Mouse (Mus musculus): ENCODE results near the gene Mettl15. TPM values are rescaled to one million over a fixed set of nuclear protein-coding genes. Genes with fewer than 3 reads are reported as not detected.

The Mettl15 gene
- 9.6 and 11.0 TPM in 2 replicates for polyA plus RNA-seq (2014; fragmentation: Nextera tagmentation; extraction: Ambion mirVana)

GRCm38 (mm10) chr2:109280600-109281340 lies at the start of gene Mettl15, which contains the start of gene Kif18a:
Gene Mettl15, minus strand, starts transcription at chr2:109280748.
Gene Kif18a, plus strand, starts transcription at chr2:109280738.
- peak; percentile 95 for DNase-seq (ENCODE audit: low spot score)
- H3K9ac ChIP-seq (ENCODE audit: low read length): peak within 1 kb of the TSS; percentile 82
- no peaks in the 10 kb centered on the region for H3K9me3 ChIP-seq (ENCODE audit: control insufficient read depth, low read length)
- H3K4me3 ChIP-seq (ENCODE audit: low read depth, low read length): peak within 1 kb of the TSS; percentile 70
- H3K27me3 ChIP-seq (ENCODE audit: control insufficient read depth, insufficient read depth, low read length): no peaks in the 10 kb centered on the region
- peaks cover 7% of the 10 kb centered on the region; the same call in 1 of the 2 replicates for H3K4me1 ChIP-seq (replicated peaks; ENCODE audit: control insufficient read depth, insufficient read depth, low read length)
- H3K4me2 ChIP-seq (ENCODE audit: low read depth, low read length, severe bottlenecking): peak within 1 kb of the TSS; percentile 56
- peak; percentile 97 for ATAC-seq (replicated peaks; ENCODE audit: low FRiP score)
- WGBS: under 1% methylated on average over 51 of the region's 51 CpGs
- H3K27ac ChIP-seq (ENCODE audit: low read depth, low read length): peak within 1 kb of the TSS; percentile 75
- no peaks in the 10 kb centered on the region for H3K36me3 ChIP-seq (ENCODE audit: control insufficient read depth, insufficient read depth, low read length)

DNA sequence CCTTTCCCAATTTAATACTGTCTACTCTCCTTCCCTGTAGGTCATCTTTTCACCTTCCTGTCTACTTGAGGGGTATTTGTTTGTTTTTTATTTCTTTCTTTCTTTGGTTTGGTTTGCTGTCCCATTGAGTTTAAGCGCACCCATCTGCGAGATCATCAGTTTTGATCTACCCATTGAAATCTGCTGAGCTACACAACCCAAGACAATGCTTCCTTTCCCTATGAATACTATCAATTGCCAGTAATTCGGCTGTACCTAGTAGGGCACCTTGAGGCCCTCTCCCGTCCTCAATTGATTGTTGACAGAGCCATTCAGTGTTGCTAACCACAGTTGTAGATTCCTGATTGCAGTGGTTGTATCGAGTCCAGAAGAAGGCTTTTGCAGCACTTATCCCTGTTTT lies 30.8 kb upstream of the Mettl15 start:
- Histone ChIP-seq H3K36me3 (ENCODE audit: control insufficient read depth, insufficient read depth, low read length) (peaks cover 2% of the 10 kb centered on the region; the same call in 1 of the 2 replicates), H3K27me3 (ENCODE audit: control insufficient read depth, insufficient read depth, low read length) (no peaks in the 10 kb centered on the region), H3K4me2 (ENCODE audit: low read depth, low read length, severe bottlenecking) (no peak overlapping the region), H3K4me1 (replicated peaks; ENCODE audit: control insufficient read depth, insufficient read depth, low read length) (no peaks in the 10 kb centered on the region), H3K9me3 (ENCODE audit: control insufficient read depth, low read length) (no peaks in the 10 kb centered on the region), H3K9ac (ENCODE audit: low read length) (no peak overlapping the region), H3K4me3 (ENCODE audit: low read depth, low read length) (no peak overlapping the region), H3K27ac (ENCODE audit: low read depth, low read length) (no peak overlapping the region)
- DNase-seq (ENCODE audit: low spot score) (no peak), ATAC-seq (replicated peaks; ENCODE audit: low FRiP score) (no peak)
- WGBS: 95% methylated on average over 5 of the region's 5 CpGs

GRCm38 (mm10) chr2:109303638-109304037 lies 23.1 kb upstream of the Mettl15 start:
- H3K4me1 ChIP-seq (replicated peaks; ENCODE audit: control insufficient read depth, insufficient read depth, low read length): no peaks in the 10 kb centered on the region
- H3K27me3 ChIP-seq (ENCODE audit: control insufficient read depth, insufficient read depth, low read length): no peaks in the 10 kb centered on the region
- no peaks in the 10 kb centered on the region for H3K9me3 ChIP-seq (ENCODE audit: control insufficient read depth, low read length)
- H3K36me3 ChIP-seq (ENCODE audit: control insufficient read depth, insufficient read depth, low read length): no peaks in the 10 kb centered on the region; the same call in 1 of the 2 replicates
- H3K4me2 ChIP-seq (ENCODE audit: low read depth, low read length, severe bottlenecking): no peak overlapping the region
- no peak overlapping the region for H3K9ac ChIP-seq (ENCODE audit: low read length)
- no peak overlapping the region for H3K27ac ChIP-seq (ENCODE audit: low read depth, low read length)
- ATAC-seq (replicated peaks; ENCODE audit: low FRiP score) (no peak), DNase-seq (ENCODE audit: low spot score) (no peak)
- H3K4me3 ChIP-seq (ENCODE audit: low read depth, low read length): no peak overlapping the region

- WGBS: 93% methylated on average over 3 of the region's 3 CpGs
- Histone ChIP-seq H3K9ac (ENCODE audit: low read length) (no peak overlapping the region), H3K4me2 (ENCODE audit: low read depth, low read length, severe bottlenecking) (no peak overlapping the region), H3K4me3 (ENCODE audit: low read depth, low read length) (no peak overlapping the region), H3K36me3 (ENCODE audit: control insufficient read depth, insufficient read depth, low read length) (no peaks in the 10 kb centered on the region; the same call in 1 of the 2 replicates), H3K9me3 (ENCODE audit: control insufficient read depth, low read length) (no peaks in the 10 kb centered on the region), H3K27ac (ENCODE audit: low read depth, low read length) (no peak overlapping the region), H3K27me3 (ENCODE audit: control insufficient read depth, insufficient read depth, low read length) (no peaks in the 10 kb centered on the region), H3K4me1 (replicated peaks; ENCODE audit: control insufficient read depth, insufficient read depth, low read length) (no peaks in the 10 kb centered on the region)
- ATAC-seq (replicated peaks; ENCODE audit: low FRiP score) (no peak), DNase-seq (ENCODE audit: low spot score) (no peak)
These were observed 21.7 kb upstream of the Mettl15 start for GRCm38 (mm10) chr2:109302234-109302633.

DNA sequence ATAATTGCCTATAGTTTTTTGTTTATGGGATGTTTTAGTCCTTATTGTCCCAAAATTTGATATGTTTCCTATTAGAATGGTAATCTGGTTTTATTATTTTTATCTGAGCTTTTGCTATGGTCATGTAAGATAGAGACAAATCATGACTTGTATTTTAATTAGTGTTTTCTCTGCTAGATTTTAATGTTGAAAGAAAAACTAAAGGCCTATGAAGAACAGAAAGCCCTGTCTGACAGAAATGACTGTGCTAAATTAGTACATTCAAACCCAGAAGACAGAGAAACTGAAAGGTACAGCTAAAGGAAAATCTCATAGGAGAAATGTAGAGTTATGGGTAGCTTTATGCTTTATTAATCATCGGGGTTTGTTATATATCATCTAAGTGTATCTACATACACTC lies 17.6 kb upstream of the Mettl15 start:
- no peak overlapping the region for H3K4me2 ChIP-seq (ENCODE audit: low read depth, low read length, severe bottlenecking)
- H3K9me3 ChIP-seq (ENCODE audit: control insufficient read depth, low read length): no peaks in the 10 kb centered on the region
- DNase-seq (ENCODE audit: low spot score) (no peak), ATAC-seq (replicated peaks; ENCODE audit: low FRiP score) (no peak)
- no peaks in the 10 kb centered on the region for H3K27me3 ChIP-seq (ENCODE audit: control insufficient read depth, insufficient read depth, low read length)
- H3K36me3 ChIP-seq (ENCODE audit: control insufficient read depth, insufficient read depth, low read length): no peaks in the 10 kb centered on the region; the same call in 1 of the 2 replicates
- H3K9ac ChIP-seq (ENCODE audit: low read length): no peak overlapping the region
- no peaks in the 10 kb centered on the region for H3K4me1 ChIP-seq (replicated peaks; ENCODE audit: control insufficient read depth, insufficient read depth, low read length)
- H3K4me3 ChIP-seq (ENCODE audit: low read depth, low read length): no peak overlapping the region
- WGBS: 97% methylated on average over 1 of the region's 1 CpGs
- H3K27ac ChIP-seq (ENCODE audit: low read depth, low read length): no peak overlapping the region

GRCm38 (mm10) chr2:109296264-109296663 lies 15.7 kb upstream of the Mettl15 start:
- WGBS: 89% methylated on average over 5 of the region's 5 CpGs
- Histone ChIP-seq H3K27ac (ENCODE audit: low read depth, low read length) (no peak overlapping the region), H3K9me3 (ENCODE audit: control insufficient read depth, low read length) (no peaks in the 10 kb centered on the region), H3K4me3 (ENCODE audit: low read depth, low read length) (no peak overlapping the region), H3K4me1 (replicated peaks; ENCODE audit: control insufficient read depth, insufficient read depth, low read length) (no peaks in the 10 kb centered on the region), H3K4me2 (ENCODE audit: low read depth, low read length, severe bottlenecking) (no peak overlapping the region), H3K36me3 (ENCODE audit: control insufficient read depth, insufficient read depth, low read length) (no peaks in the 10 kb centered on the region; the same call in 1 of the 2 replicates), H3K9ac (ENCODE audit: low read length) (no peak overlapping the region), H3K27me3 (ENCODE audit: control insufficient read depth, insufficient read depth, low read length) (no peaks in the 10 kb centered on the region)
- DNase-seq (ENCODE audit: low spot score) (no peak), ATAC-seq (replicated peaks; ENCODE audit: low FRiP score) (no peak)

DNA sequence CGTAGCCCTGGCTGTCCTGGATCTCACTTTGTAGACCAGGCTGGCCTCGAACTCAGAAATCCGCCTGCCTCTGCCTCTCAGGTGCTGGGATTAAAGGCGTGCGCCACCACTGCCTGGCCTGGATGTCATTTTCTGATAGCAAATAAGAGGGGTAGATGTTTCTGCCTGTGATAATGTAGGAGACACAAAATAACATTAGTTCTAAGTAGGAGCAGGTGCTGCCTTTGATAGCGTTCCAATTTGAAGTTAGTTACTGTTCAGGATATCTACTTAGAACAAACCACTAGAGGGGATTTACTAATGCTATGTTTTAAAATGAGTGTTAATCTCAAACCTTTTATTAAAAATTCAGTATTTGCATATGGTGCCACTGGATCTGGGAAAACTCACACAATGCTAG lies 8.8 kb upstream of the Mettl15 start:
- H3K4me3 ChIP-seq (ENCODE audit: low read depth, low read length): no peak overlapping the region
- no peak overlapping the region for H3K27ac ChIP-seq (ENCODE audit: low read depth, low read length)
- no peaks in the 10 kb centered on the region; the same call in 1 of the 2 replicates for H3K36me3 ChIP-seq (ENCODE audit: control insufficient read depth, insufficient read depth, low read length)
- H3K4me2 ChIP-seq (ENCODE audit: low read depth, low read length, severe bottlenecking): no peak overlapping the region
- H3K4me1 ChIP-seq (replicated peaks; ENCODE audit: control insufficient read depth, insufficient read depth, low read length): no peaks in the 10 kb centered on the region
- 98% methylated on average over 6 of the region's 6 CpGs for WGBS
- H3K27me3 ChIP-seq (ENCODE audit: control insufficient read depth, insufficient read depth, low read length): no peaks in the 10 kb centered on the region
- no peak overlapping the region for H3K9ac ChIP-seq (ENCODE audit: low read length)
- no peak for ATAC-seq (replicated peaks; ENCODE audit: low FRiP score)
- DNase-seq (ENCODE audit: low spot score): no peak
- H3K9me3 ChIP-seq (ENCODE audit: control insufficient read depth, low read length): no peaks in the 10 kb centered on the region

- Histone ChIP-seq H3K4me1 (replicated peaks; ENCODE audit: control insufficient read depth, insufficient read depth, low read length) (peaks cover 4% of the 10 kb centered on the region; the same call in 1 of the 2 replicates), H3K4me3 (ENCODE audit: low read depth, low read length) (no peak overlapping the region), H3K27me3 (ENCODE audit: control insufficient read depth, insufficient read depth, low read length) (no peaks in the 10 kb centered on the region), H3K4me2 (ENCODE audit: low read depth, low read length, severe bottlenecking) (no peak overlapping the region), H3K27ac (ENCODE audit: low read depth, low read length) (no peak overlapping the region), H3K9me3 (ENCODE audit: control insufficient read depth, low read length) (no peaks in the 10 kb centered on the region), H3K36me3 (ENCODE audit: control insufficient read depth, insufficient read depth, low read length) (no peaks in the 10 kb centered on the region), H3K9ac (ENCODE audit: low read length) (no peak overlapping the region)
- ATAC-seq (replicated peaks; ENCODE audit: low FRiP score) (no peak), DNase-seq (ENCODE audit: low spot score) (no peak)
- WGBS: 93% methylated on average over 3 of the region's 3 CpGs
These were observed 3.6 kb upstream of the Mettl15 start for GRCm38 (mm10) chr2:109284121-109284520.

DNA sequence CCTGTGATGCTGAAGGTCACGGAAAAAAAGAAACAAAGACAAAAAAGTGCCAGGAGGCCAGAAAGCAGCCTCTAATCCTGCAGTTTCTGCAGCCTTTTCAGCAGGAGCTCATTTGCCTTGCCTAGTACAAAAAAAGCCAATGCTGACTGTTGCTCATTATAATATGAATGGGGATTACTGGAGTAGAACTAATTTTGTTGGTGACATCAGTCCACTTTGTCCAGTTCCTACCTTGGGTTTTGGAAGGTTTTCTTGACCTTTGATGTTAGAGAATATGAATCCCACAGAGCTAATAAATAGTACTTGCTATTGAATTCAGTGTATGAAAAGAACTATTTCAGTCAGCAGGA lies 768 bp upstream of the Mettl15 start:
- peaks cover 7% of the 10 kb centered on the region; the same call in 1 of the 2 replicates for H3K4me1 ChIP-seq (replicated peaks; ENCODE audit: control insufficient read depth, insufficient read depth, low read length)
- H3K4me3 ChIP-seq (ENCODE audit: low read depth, low read length): peak overlapping the region; percentile 70
- peak overlapping the region; percentile 56 for H3K4me2 ChIP-seq (ENCODE audit: low read depth, low read length, severe bottlenecking)
- no peaks in the 10 kb centered on the region for H3K9me3 ChIP-seq (ENCODE audit: control insufficient read depth, low read length)
- 0% methylated on average over 1 of the region's 1 CpGs for WGBS
- H3K36me3 ChIP-seq (ENCODE audit: control insufficient read depth, insufficient read depth, low read length): no peaks in the 10 kb centered on the region
- DNase-seq (ENCODE audit: low spot score): no peak
- H3K27ac ChIP-seq (ENCODE audit: low read depth, low read length): peak overlapping the region; percentile 75
- H3K9ac ChIP-seq (ENCODE audit: low read length): peak overlapping the region; percentile 82
- no peaks in the 10 kb centered on the region for H3K27me3 ChIP-seq (ENCODE audit: control insufficient read depth, insufficient read depth, low read length)
- peak; percentile 37 for ATAC-seq (replicated peaks; ENCODE audit: low FRiP score)
